Mouse (Mus musculus) telencephalon, adult 2 months (tissue): ENCODE results near the gene Tuba4a.

Experiments
- DNase-seq: peaks from one replicate; pipeline ENCODE4 v3.0.0-alpha.2; 2011; ENCODE audit warnings: low read depth, low spot score

Tuba4a gene

GRCm38 (mm10) chr1:75219531-75219930 lies at the start of gene Tuba4a:
Tuba4a (minus strand) TSS chr1:75219865.
- DNase-seq: no peak

- DNase-seq: peak; percentile 89
These were observed 44.6 kb upstream of the Tuba4a start, which contains the start of gene Ptprn for GRCm38 (mm10) chr1:75264091-75264880. Ptprn (minus strand) TSS chr1:75264502.

- DNase-seq: peak; percentile 76
These were observed 43.6 kb upstream of the Tuba4a start for GRCm38 (mm10) chr1:75262969-75263951.

- DNase-seq: no peak
These were observed 41.6 kb upstream of the Tuba4a start for GRCm38 (mm10) chr1:75261278-75261677.

GRCm38 (mm10) chr1:75255516-75256046 lies 35.9 kb upstream of the Tuba4a start:
- no peak for DNase-seq

GRCm38 (mm10) chr1:75254625-75255013 lies 35.0 kb upstream of the Tuba4a start:
- no peak for DNase-seq

- no peak for DNase-seq
These were observed 34.4 kb upstream of the Tuba4a start for GRCm38 (mm10) chr1:75253849-75254624.

- no peak for DNase-seq
These were observed 33.4 kb upstream of the Tuba4a start for GRCm38 (mm10) chr1:75253029-75253428.

GRCm38 (mm10) chr1:75252308-75252707 lies 32.6 kb upstream of the Tuba4a start:
- no peak for DNase-seq

- no peak for DNase-seq
These were observed 31.7 kb upstream of the Tuba4a start for GRCm38 (mm10) chr1:75251112-75251970.

- no peak for DNase-seq
These were observed 30.8 kb upstream of the Tuba4a start for GRCm38 (mm10) chr1:75250498-75250897.

- no peak for DNase-seq
These were observed 28.5 kb upstream of the Tuba4a start for GRCm38 (mm10) chr1:75248041-75248772.

GRCm38 (mm10) chr1:75247071-75247930 lies 27.6 kb upstream of the Tuba4a start:
- no peak for DNase-seq

- DNase-seq: no peak
These were observed 25.2 kb upstream of the Tuba4a start for GRCm38 (mm10) chr1:75244836-75245235.

GRCm38 (mm10) chr1:75244175-75244826 lies 24.6 kb upstream of the Tuba4a start:
- DNase-seq: no peak

- no peak for DNase-seq
These were observed 23.7 kb upstream of the Tuba4a start for GRCm38 (mm10) chr1:75243411-75243810.

- no peak for DNase-seq
These were observed 19.9 kb upstream of the Tuba4a start for GRCm38 (mm10) chr1:75239591-75239990.
